Mouse (Mus musculus): ENCODE measurements at regions not wholly inside any gene's neighbourhood (a gene's known extent, or its start where the extent isn't known, plus 50 kb on each side); places are given as distances from the start of the nearest gene placed in this dataset.

DNA sequence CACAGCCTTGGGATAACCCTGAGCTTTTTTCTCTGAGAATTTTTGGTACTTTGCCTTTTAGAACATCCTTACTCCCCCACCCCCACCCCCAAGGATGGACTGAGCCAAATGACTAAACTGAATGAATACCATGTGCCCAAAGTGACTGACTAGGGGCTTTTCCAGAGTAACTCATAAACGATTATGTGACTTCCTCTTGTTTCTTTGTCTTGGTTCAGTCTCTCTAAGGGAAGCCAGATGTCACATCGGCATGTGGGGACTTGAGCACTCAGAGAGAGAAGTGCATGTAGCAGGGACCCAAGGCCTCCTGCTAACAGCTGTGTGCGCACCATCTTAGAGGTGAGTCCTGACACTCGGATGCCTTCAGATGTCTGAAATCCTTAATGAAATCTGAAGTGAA, 63.8 kb upstream of the Gm47985 start:
- no peaks in the 10 kb centered on the region for H3K79me2 ChIP-seq (ENCODE audit: control insufficient read depth, insufficient read depth)
- H3K4me2 ChIP-seq (ENCODE audit: low read depth) = no peak overlapping the region
- TF ChIP-seq MYOD1 (IDR thresholded peaks at IDR 0.05; ENCODE audit: control insufficient read depth in 1 of 3, insufficient read length in 2 of 3, low read depth in 2 of 3) (no peak), REST (IDR thresholded peaks at IDR 0.05; ENCODE audit: insufficient read depth, insufficient read length) (no peak), USF1 (IDR thresholded peaks at IDR 0.05; ENCODE audit: low read depth) (no peak), SRF (IDR thresholded peaks at IDR 0.05; ENCODE audit: control insufficient read depth, insufficient read length, low read depth) (no peak), TCF12 (IDR thresholded peaks at IDR 0.05; ENCODE audit: insufficient read depth, poor library complexity, severe bottlenecking) (no peak)
- H3ac ChIP-seq (ENCODE audit: control insufficient read depth, insufficient read length) = no peak overlapping the region
- no peaks in the 10 kb centered on the region for H3K27me3 ChIP-seq (ENCODE audit: control insufficient read depth, insufficient read depth, insufficient read length)
- H3K36me3 ChIP-seq (ENCODE audit: control insufficient read depth, insufficient read depth) = no peaks in the 10 kb centered on the region
- H3K4me3 ChIP-seq = no peak overlapping the region

DNA sequence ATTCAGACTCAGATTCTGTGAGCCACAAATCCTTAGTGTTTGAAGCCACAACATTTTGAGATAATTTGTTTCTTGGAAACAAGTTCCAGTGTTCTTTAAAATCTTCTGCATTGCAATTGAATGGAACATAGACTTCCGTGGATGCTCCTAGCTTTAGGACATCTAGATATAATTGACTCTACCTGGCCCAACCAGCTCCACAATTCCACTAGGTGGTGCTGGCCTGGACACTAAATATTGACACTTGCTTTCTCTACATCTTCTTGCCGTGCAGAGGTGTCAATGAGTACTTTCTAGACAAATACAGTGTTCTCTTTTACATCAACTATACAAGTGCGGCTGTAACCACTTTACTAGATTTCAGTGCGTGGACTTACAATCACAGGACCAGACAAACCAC, 63.4 kb upstream of the Gm47985 start:
- H3K27me3 ChIP-seq (ENCODE audit: control insufficient read depth, insufficient read depth, insufficient read length) = no peaks in the 10 kb centered on the region
- no peak for TF ChIP-seq TCF3 (IDR thresholded peaks at IDR 0.05; ENCODE audit: insufficient read length, low read depth)
- no peak for TF ChIP-seq MYOG (IDR thresholded peaks at IDR 0.05; ENCODE audit: control insufficient read depth in 1 of 3, insufficient read depth in 1 of 3, insufficient read length in 2 of 3, low read depth in 2 of 3)
- TF ChIP-seq REST (IDR thresholded peaks at IDR 0.05; ENCODE audit: insufficient read depth, insufficient read length) = no peak
- no peak for TF ChIP-seq MYOD1 (IDR thresholded peaks at IDR 0.05; ENCODE audit: control insufficient read depth in 1 of 3, insufficient read length in 2 of 3, low read depth in 2 of 3)
- no peak for TF ChIP-seq MAX (IDR thresholded peaks at IDR 0.05; ENCODE audit: low read depth)
- TF ChIP-seq SRF (IDR thresholded peaks at IDR 0.05; ENCODE audit: control insufficient read depth, insufficient read length, low read depth) = no peak
- no peak for TF ChIP-seq CEBPB (IDR thresholded peaks at IDR 0.05; ENCODE audit: insufficient read depth, poor library complexity, severe bottlenecking)
- TF ChIP-seq POLR2A (IDR thresholded peaks at IDR 0.05; ENCODE audit: insufficient read length, low read depth) = no peak
- H3K36me3 ChIP-seq (ENCODE audit: control insufficient read depth, insufficient read depth) = no peaks in the 10 kb centered on the region
- no peak overlapping the region for H3ac ChIP-seq (ENCODE audit: control insufficient read depth, insufficient read length)
- no peak overlapping the region for H3K4me3 ChIP-seq
- no peak overlapping the region for H3K4me2 ChIP-seq (ENCODE audit: low read depth)
- no peaks in the 10 kb centered on the region for H3K79me2 ChIP-seq (ENCODE audit: control insufficient read depth, insufficient read depth)

DNA sequence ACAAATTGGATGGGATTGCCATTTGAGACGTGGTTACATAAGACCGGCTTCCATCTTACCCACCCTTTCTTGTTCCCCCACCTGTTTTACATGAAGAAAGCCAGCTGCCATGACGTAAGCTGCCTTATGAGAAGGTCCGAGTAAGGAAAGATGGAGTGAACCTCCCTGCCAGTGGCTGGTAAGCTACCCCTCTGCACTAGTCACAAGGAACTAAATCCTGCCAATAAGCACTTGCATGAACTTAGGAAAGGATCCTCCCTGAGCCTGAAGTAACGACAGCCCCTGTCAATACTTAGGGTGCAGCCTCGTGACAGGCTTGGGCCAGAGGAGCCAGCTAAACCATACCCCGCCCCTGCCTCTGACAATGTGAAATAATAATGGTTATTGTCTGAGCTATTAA, 62.8 kb upstream of the Gm47985 start:
- H3K36me3 ChIP-seq (ENCODE audit: control insufficient read depth, insufficient read depth) = no peaks in the 10 kb centered on the region
- H3ac ChIP-seq (ENCODE audit: control insufficient read depth, insufficient read length) = no peak overlapping the region
- no peak overlapping the region for H3K4me2 ChIP-seq (ENCODE audit: low read depth)
- H3K79me2 ChIP-seq (ENCODE audit: control insufficient read depth, insufficient read depth) = no peaks in the 10 kb centered on the region
- H3K4me3 ChIP-seq = no peak overlapping the region
- TF ChIP-seq POLR2AphosphoS2 (IDR thresholded peaks at IDR 0.05; ENCODE audit: insufficient read length, low read depth) (no peak), MYOG (IDR thresholded peaks at IDR 0.05; ENCODE audit: control insufficient read depth in 1 of 3, insufficient read depth in 1 of 3, insufficient read length in 2 of 3, low read depth in 2 of 3) (no peak)
- H3K27me3 ChIP-seq (ENCODE audit: control insufficient read depth, insufficient read depth, insufficient read length) = no peaks in the 10 kb centered on the region

DNA sequence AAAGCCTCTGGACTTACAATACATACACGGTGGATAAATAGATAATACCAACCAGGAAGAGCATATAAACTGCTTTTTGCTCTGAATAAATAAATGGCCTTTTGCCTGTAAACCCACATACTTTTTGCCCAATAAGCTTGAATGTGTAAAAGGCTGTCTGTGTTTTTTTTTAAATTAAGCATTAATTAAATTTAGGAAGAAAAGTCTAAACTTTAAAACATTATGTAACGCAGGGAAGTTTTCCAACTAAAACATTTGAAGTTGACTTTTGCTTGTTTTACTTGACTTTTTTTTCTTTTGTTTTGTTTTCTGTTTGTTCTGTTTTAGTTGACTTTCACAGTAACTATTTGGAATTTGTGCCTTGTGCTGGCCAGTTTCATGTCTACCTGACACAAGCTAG, 60.7 kb upstream of the Gm47985 start:
- no peaks in the 10 kb centered on the region for H3K36me3 ChIP-seq (ENCODE audit: control insufficient read depth, insufficient read depth)
- TF ChIP-seq REST (IDR thresholded peaks at IDR 0.05; ENCODE audit: insufficient read depth, insufficient read length) (no peak), MYOD1 (IDR thresholded peaks at IDR 0.05; ENCODE audit: control insufficient read depth in 1 of 3, insufficient read length in 2 of 3, low read depth in 2 of 3) (no peak), TCF3 (IDR thresholded peaks at IDR 0.05; ENCODE audit: insufficient read length, low read depth) (no peak), USF1 (IDR thresholded peaks at IDR 0.05; ENCODE audit: low read depth) (no peak), CEBPB (IDR thresholded peaks at IDR 0.05; ENCODE audit: insufficient read depth, poor library complexity, severe bottlenecking) (no peak), MAX (IDR thresholded peaks at IDR 0.05; ENCODE audit: low read depth) (no peak), TCF12 (IDR thresholded peaks at IDR 0.05; ENCODE audit: insufficient read depth, poor library complexity, severe bottlenecking) (no peak)
- no peak overlapping the region for H3K4me2 ChIP-seq (ENCODE audit: low read depth)
- no peaks in the 10 kb centered on the region for H3K27me3 ChIP-seq (ENCODE audit: control insufficient read depth, insufficient read depth, insufficient read length)
- no peak overlapping the region for H3ac ChIP-seq (ENCODE audit: control insufficient read depth, insufficient read length)
- H3K4me3 ChIP-seq = no peak overlapping the region
- H3K79me2 ChIP-seq (ENCODE audit: control insufficient read depth, insufficient read depth) = no peaks in the 10 kb centered on the region

DNA sequence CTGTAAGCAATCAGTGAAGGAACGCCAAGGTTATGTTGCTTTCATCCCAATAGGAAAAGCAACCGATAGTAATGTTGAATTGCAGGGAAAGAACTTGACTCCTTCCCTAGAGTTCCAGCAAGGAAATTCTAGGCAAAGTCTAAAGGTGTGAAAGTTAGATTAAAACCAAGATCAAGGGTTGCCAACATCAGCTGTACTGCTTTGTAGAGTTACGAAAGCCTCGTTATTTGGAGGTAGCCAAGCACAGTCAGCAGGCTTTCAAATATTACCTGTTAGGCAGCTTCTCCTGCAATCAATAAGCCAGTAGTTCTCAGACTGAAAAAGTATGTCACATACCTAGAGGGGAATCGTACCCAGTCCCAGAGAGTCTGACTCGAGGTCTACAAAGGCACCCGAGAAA, 58.4 kb upstream of the Gm47985 start:
- H3K27me3 ChIP-seq (ENCODE audit: control insufficient read depth, insufficient read depth, insufficient read length) = no peaks in the 10 kb centered on the region
- H3K36me3 ChIP-seq (ENCODE audit: control insufficient read depth, insufficient read depth) = no peaks in the 10 kb centered on the region
- H3K4me3 ChIP-seq = no peak overlapping the region
- H3K4me2 ChIP-seq (ENCODE audit: low read depth) = no peak overlapping the region
- no peak overlapping the region for H3ac ChIP-seq (ENCODE audit: control insufficient read depth, insufficient read length)
- TF ChIP-seq USF1 (IDR thresholded peaks at IDR 0.05; ENCODE audit: low read depth) (no peak), POLR2AphosphoS2 (IDR thresholded peaks at IDR 0.05; ENCODE audit: insufficient read length, low read depth) (no peak), TCF12 (IDR thresholded peaks at IDR 0.05; ENCODE audit: insufficient read depth, poor library complexity, severe bottlenecking) (no peak), MYOD1 (IDR thresholded peaks at IDR 0.05; ENCODE audit: control insufficient read depth in 1 of 3, insufficient read length in 2 of 3, low read depth in 2 of 3) (no peak)
- no peaks in the 10 kb centered on the region for H3K79me2 ChIP-seq (ENCODE audit: control insufficient read depth, insufficient read depth)

DNA sequence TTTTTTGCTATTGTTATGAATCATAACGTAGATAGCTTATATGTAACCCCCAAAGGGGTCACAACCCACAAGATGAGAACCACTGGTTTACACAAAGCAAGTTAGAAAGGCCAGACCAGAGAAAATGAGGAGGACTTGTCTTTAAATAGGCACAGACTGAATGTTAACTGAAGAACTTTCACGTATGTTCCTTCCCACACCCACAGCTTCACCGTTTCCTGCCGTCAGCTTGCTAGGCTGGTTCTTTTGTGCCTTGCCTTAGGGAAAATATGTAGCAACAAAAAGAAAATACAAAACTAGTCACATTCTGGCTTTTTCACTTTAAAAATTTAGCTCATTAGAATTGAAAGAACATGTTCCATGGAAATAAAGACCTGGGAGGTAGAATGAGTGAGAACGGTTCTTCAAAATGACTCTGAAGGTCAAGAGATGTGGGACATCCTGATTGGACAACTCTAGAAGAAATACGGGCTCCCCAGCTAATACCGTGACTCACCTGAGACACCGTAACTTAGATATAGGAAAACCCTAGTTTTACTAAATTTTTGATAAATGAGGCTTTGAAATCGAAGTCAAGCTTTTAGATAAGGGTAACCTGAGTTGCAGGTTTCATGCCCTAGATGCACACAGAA, 57.2 kb upstream of the Gm47985 start:
- Histone ChIP-seq H3K27me3 (ENCODE audit: control insufficient read depth, insufficient read depth, insufficient read length) (no peaks in the 10 kb centered on the region), H3K79me2 (ENCODE audit: control insufficient read depth, insufficient read depth) (no peaks in the 10 kb centered on the region), H3K4me3 (no peak overlapping the region), H3K4me2 (ENCODE audit: low read depth) (peak overlapping the region; percentile 57), H3ac (ENCODE audit: control insufficient read depth, insufficient read length) (no peak overlapping the region), H3K36me3 (ENCODE audit: control insufficient read depth, insufficient read depth) (no peaks in the 10 kb centered on the region)
- TF ChIP-seq MAX (IDR thresholded peaks at IDR 0.05; ENCODE audit: low read depth) (no peak), TCF3 (IDR thresholded peaks at IDR 0.05; ENCODE audit: insufficient read length, low read depth) (no peak), SRF (IDR thresholded peaks at IDR 0.05; ENCODE audit: control insufficient read depth, insufficient read length, low read depth) (no peak), REST (IDR thresholded peaks at IDR 0.05; ENCODE audit: insufficient read depth, insufficient read length) (no peak)

Data from myocyte (in vitro differentiated cells).